Mouse (Mus musculus) lung, postnatal 0 days (tissue): ENCODE measurements around the gene Adam22. TPM values are rescaled to one million over a fixed set of nuclear protein-coding genes. Genes with fewer than 3 reads are reported as not detected.

Experiments used
- ATAC-seq: fragments of 200-750 bp; cut with Nextera tagmentation; 2 replicates; pipeline ENCODE4 v1.8.0; 2017; ENCODE audit warnings: moderate library complexity
- DNase-seq: peaks from one replicate; pipeline ENCODE4 v3.0.0-alpha.2; 2016; ENCODE audit warnings: low spot score
- H3K27ac ChIP-seq: fragments of 300-500 bp; sonication (generic); 2 replicates; pipeline ENCODE4 v1.5.1; 2014; ENCODE audit warnings: antibody characterized with exemption, mild to moderate bottlenecking, low read length, mixed read lengths
- H3K27me3 ChIP-seq: fragments of 300-500 bp; sonication (generic); replicated peaks from 2 replicates; pipeline ENCODE4 v1.6.1; 2014; ENCODE audit warnings: low read length, mixed read lengths; ENCODE audit not compliant: insufficient read depth
- H3K36me3 ChIP-seq: fragments of 300-500 bp; sonication (generic); 2 replicates; pipeline ENCODE4 v1.6.1; 2014; ENCODE audit warnings: low read length, mixed read lengths; ENCODE audit not compliant: insufficient read depth
- H3K4me1 ChIP-seq: fragments of 300-500 bp; sonication (generic); 2 replicates; pipeline ENCODE4 v1.6.1; 2014; ENCODE audit warnings: antibody characterized with exemption, low read depth, low read length, mixed read lengths; ENCODE audit not compliant: insufficient read depth
- H3K4me2 ChIP-seq: fragments of 300-500 bp; sonication (generic); replicated peaks from 2 replicates; pipeline ENCODE4 v1.6.1; 2014; ENCODE audit warnings: low read depth, mild to moderate bottlenecking, low read length, moderate library complexity, mixed read lengths
- H3K4me3 ChIP-seq: fragments of 300-500 bp; sonication (generic); 2 replicates; pipeline ENCODE4 v1.5.1; 2014; ENCODE audit warnings: low read depth, low read length
- H3K9ac ChIP-seq: fragments of 300-500 bp; sonication (generic); replicated peaks from 2 replicates; pipeline ENCODE4 v1.6.1; 2014; ENCODE audit warnings: low read depth, mild to moderate bottlenecking
- H3K9me3 ChIP-seq: fragments of 300-500 bp; sonication (generic); 2 replicates; pipeline ENCODE4 v1.6.1; 2016; ENCODE audit warnings: low read length, mixed read lengths
- CTCF ChIP-seq: IDR thresholded peaks from 2 replicates; pipeline ENCODE4 v1.5.1; 2016; ENCODE audit warnings: antibody characterized with exemption, mild to moderate bottlenecking
- EP300 ChIP-seq: IDR thresholded peaks from 2 replicates; pipeline ENCODE4 v1.6.1; 2016; ENCODE audit warnings: antibody characterized with exemption, mild to moderate bottlenecking, control low read depth
- WGBS: fragments of 180-500 bp; shearing (Covaris S2); extraction: QIAGEN DNeasy Blood & Tissue Kit; methylation state at CpG from one replicate; pipeline ENCODE4 v1.1.7; 2014; 5-methylcytosine and 5-hydroxymethylcytosine counted together
- polyA plus RNA-seq: library from polyadenylated mRNA; unstranded; fragments of >200 nt; fragmentation: Nextera tagmentation; extraction: Ambion mirVana; gene quantifications from 2 replicates; pipeline ENCODE4 v1.2.1, GENCODE M21; 2015

Adam22 gene
- polyA plus RNA-seq, 1 experiment from 2014 or later: 2.6 TPM

- ATAC-seq (no peak), DNase-seq (no peak)
- Histone ChIP-seq H3K9me3 (no peaks in the 10 kb centered on the region), H3K4me1 (no peaks in the 10 kb centered on the region), H3K27me3 (no peaks in the 10 kb centered on the region), H3K27ac (no peak overlapping the region), H3K4me3 (no peak overlapping the region), H3K4me2 (no peak overlapping the region), H3K36me3 (no peaks in the 10 kb centered on the region), H3K9ac (no peak overlapping the region)
- TF ChIP-seq CTCF (no peak), EP300 (no peak)
- WGBS: 74% methylated on average over 3 of the region's 3 CpGs
These were observed 24.7 kb downstream of the Adam22 start for GRCm38 (mm10) chr5:8343296-8343695.

DNA sequence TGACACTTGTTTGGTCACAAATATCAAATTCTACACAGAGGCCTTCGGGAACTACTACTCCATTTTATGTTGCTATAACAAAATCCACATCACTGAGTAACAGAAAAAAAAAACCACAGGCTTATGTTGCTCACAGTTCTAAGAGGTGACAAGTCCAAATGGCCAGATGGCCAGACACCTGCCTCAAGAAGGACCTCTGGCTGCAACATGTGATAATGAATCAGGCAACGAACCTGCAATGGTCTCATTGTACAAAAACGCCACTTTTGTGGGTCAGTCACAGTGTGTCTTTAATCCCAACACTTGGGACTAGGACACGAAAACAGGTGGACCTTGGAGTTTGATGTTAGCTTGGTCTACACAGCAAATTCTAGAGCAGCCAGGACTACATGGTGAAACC lies 26.3 kb downstream of the Adam22 start:
- no peak overlapping the region for H3K4me2 ChIP-seq
- H3K27me3 ChIP-seq: no peaks in the 10 kb centered on the region
- H3K4me3 ChIP-seq: no peak overlapping the region
- TF ChIP-seq EP300: no peak
- TF ChIP-seq CTCF: no peak
- H3K36me3 ChIP-seq: no peaks in the 10 kb centered on the region
- H3K9me3 ChIP-seq: no peaks in the 10 kb centered on the region
- no peak for ATAC-seq
- no peaks in the 10 kb centered on the region for H3K4me1 ChIP-seq
- DNase-seq: no peak
- WGBS: 86% methylated on average over 4 of the region's 4 CpGs
- H3K27ac ChIP-seq: no peak overlapping the region
- H3K9ac ChIP-seq: no peak overlapping the region

GRCm38 (mm10) chr5:8327645-8328269 lies 40.2 kb downstream of the Adam22 start:
- Histone ChIP-seq H3K4me2 (no peak overlapping the region), H3K4me3 (no peak overlapping the region), H3K27me3 (no peaks in the 10 kb centered on the region), H3K27ac (no peak overlapping the region), H3K4me1 (no peaks in the 10 kb centered on the region), H3K9ac (no peak overlapping the region), H3K9me3 (no peaks in the 10 kb centered on the region), H3K36me3 (no peaks in the 10 kb centered on the region)
- TF ChIP-seq CTCF (no peak), EP300 (no peak)
- ATAC-seq: no peak
- no peak for DNase-seq
- WGBS: 79% methylated on average over 4 of the region's 4 CpGs

- ATAC-seq: no peak
- H3K4me1 ChIP-seq: no peaks in the 10 kb centered on the region
- no peak for DNase-seq
- no peak for TF ChIP-seq CTCF
- no peak for TF ChIP-seq EP300
- H3K27me3 ChIP-seq: no peaks in the 10 kb centered on the region
- no peaks in the 10 kb centered on the region for H3K9me3 ChIP-seq
- H3K36me3 ChIP-seq: no peaks in the 10 kb centered on the region
- WGBS: 78% methylated on average over 5 of the region's 5 CpGs
- no peak overlapping the region for H3K4me3 ChIP-seq
- no peak overlapping the region for H3K4me2 ChIP-seq
- no peak overlapping the region for H3K27ac ChIP-seq
- H3K9ac ChIP-seq: no peak overlapping the region
These were observed 41.3 kb downstream of the Adam22 start for GRCm38 (mm10) chr5:8326671-8327070.

GRCm38 (mm10) chr5:8312324-8312723 lies 55.6 kb downstream of the Adam22 start:
- no peak for ATAC-seq
- H3K9ac ChIP-seq: no peak overlapping the region
- no peak overlapping the region for H3K4me3 ChIP-seq
- H3K36me3 ChIP-seq: no peaks in the 10 kb centered on the region
- no peaks in the 10 kb centered on the region for H3K27me3 ChIP-seq
- no peak overlapping the region for H3K4me2 ChIP-seq
- no peak for TF ChIP-seq EP300
- TF ChIP-seq CTCF: no peak
- H3K27ac ChIP-seq: no peak overlapping the region
- no peaks in the 10 kb centered on the region for H3K4me1 ChIP-seq
- WGBS: 78% methylated on average over 2 of the region's 2 CpGs
- no peaks in the 10 kb centered on the region for H3K9me3 ChIP-seq
- no peak for DNase-seq

DNA sequence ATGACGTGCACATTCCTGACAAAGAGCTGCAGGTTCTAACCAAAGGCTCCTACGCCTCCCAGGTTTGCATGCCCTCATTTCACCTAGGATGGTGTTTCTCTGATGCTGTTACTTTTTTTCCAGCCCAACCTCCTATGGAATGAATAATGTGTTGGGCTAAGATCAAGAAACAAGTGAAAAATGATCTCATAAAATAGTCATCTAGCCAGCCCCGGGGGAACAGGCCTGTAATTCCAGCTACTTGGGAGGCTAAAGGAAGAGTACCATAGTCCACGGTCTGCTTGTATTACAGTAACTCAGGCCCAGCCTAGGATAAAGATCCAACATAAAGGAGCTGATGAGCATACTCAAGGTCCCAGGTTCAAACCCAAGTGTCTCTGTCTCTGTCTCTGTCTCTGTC lies 57.1 kb downstream of the Adam22 start:
- no peaks in the 10 kb centered on the region for H3K36me3 ChIP-seq
- H3K27ac ChIP-seq: no peak overlapping the region
- H3K4me2 ChIP-seq: no peak overlapping the region
- no peak for TF ChIP-seq CTCF
- TF ChIP-seq EP300: no peak
- WGBS: 66% methylated on average over 4 of the region's 4 CpGs
- no peak overlapping the region for H3K4me3 ChIP-seq
- H3K9me3 ChIP-seq: no peaks in the 10 kb centered on the region
- ATAC-seq (no peak), DNase-seq (no peak)
- no peaks in the 10 kb centered on the region for H3K27me3 ChIP-seq
- H3K4me1 ChIP-seq: no peaks in the 10 kb centered on the region
- no peak overlapping the region for H3K9ac ChIP-seq
